Mouse (Mus musculus): Measurements from ENCODE around the gene Map2k2. TPM values are rescaled to one million over a fixed set of nuclear protein-coding genes. Genes with fewer than 3 reads are reported as not detected.

Gene Map2k2
- total and polyA plus RNA-seq, 2 experiments from 2014 or later = 204 to 309 TPM

GRCm38 (mm10) chr10:81151261-81151660 is 45.5 kb downstream of the Map2k2 start:
- H3K4me1 ChIP-seq (ENCODE audit: insufficient read depth, low read length) = no peaks in the 10 kb centered on the region
- no peak overlapping the region for H3K9ac ChIP-seq (replicated peaks; ENCODE audit: low read length)
- H3K27ac ChIP-seq = no peak overlapping the region
- no peak for TF ChIP-seq CTCF (IDR thresholded peaks at IDR 0.05; ENCODE audit: low read depth)
- WGBS = 72% methylated on average over 6 of the region's 6 CpGs
- H3K36me3 ChIP-seq (ENCODE audit: insufficient read depth, low read length) = peaks cover 66% of the 10 kb centered on the region
- ATAC-seq = no peak
- H3K9me3 ChIP-seq (ENCODE audit: low read length) = no peaks in the 10 kb centered on the region
- H3K4me2 ChIP-seq (ENCODE audit: low read depth, low read length) = no peak overlapping the region
- H3K4me3 ChIP-seq (ENCODE audit: low read length) = no peak overlapping the region
- DNase-seq (ENCODE audit: low spot score) = no peak
- no peaks in the 10 kb centered on the region for H3K27me3 ChIP-seq (ENCODE audit: insufficient read depth, low read length)

DNA sequence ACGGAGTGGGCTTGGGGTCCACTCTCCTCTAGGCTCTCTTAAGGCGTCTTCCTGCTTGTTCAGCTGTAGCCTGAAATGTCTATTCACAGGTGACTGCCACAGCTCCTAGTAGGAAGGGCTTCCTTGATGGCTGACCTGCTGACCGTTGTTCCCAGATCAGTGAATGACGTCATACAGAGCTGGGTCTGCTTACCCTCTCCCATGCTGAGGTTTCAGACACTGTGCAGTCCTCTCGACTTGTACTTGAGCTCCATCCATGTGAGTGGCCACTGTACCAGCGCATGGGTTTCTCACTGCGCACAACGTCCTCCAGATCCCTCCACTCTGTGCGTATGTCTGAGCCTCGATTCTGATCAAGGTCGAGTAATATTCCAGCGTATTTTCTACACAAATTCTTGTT is 46.9 kb downstream of the Map2k2 start:
- no peak overlapping the region for H3K9ac ChIP-seq (replicated peaks; ENCODE audit: low read length)
- ATAC-seq (no peak), DNase-seq (ENCODE audit: low spot score) (no peak)
- H3K36me3 ChIP-seq (ENCODE audit: insufficient read depth, low read length) = peaks cover 67% of the 10 kb centered on the region
- no peak overlapping the region for H3K27ac ChIP-seq
- H3K27me3 ChIP-seq (ENCODE audit: insufficient read depth, low read length) = no peaks in the 10 kb centered on the region
- H3K4me2 ChIP-seq (ENCODE audit: low read depth, low read length) = no peak overlapping the region
- H3K4me3 ChIP-seq (ENCODE audit: low read length) = no peak overlapping the region
- H3K4me1 ChIP-seq (ENCODE audit: insufficient read depth, low read length) = no peaks in the 10 kb centered on the region
- H3K9me3 ChIP-seq (ENCODE audit: low read length) = no peaks in the 10 kb centered on the region
- 77% methylated on average over 12 of the region's 12 CpGs for WGBS
- TF ChIP-seq CTCF (IDR thresholded peaks at IDR 0.05; ENCODE audit: low read depth) = no peak

GRCm38 (mm10) chr10:81154313-81154712 is 48.6 kb downstream of the Map2k2 start:
- H3K27ac ChIP-seq = no peak overlapping the region
- no peak for TF ChIP-seq CTCF (IDR thresholded peaks at IDR 0.05; ENCODE audit: low read depth)
- no peaks in the 10 kb centered on the region for H3K27me3 ChIP-seq (ENCODE audit: insufficient read depth, low read length)
- H3K4me1 ChIP-seq (ENCODE audit: insufficient read depth, low read length) = no peaks in the 10 kb centered on the region
- H3K9me3 ChIP-seq (ENCODE audit: low read length) = no peaks in the 10 kb centered on the region
- H3K9ac ChIP-seq (replicated peaks; ENCODE audit: low read length) = no peak overlapping the region
- no peak overlapping the region for H3K4me2 ChIP-seq (ENCODE audit: low read depth, low read length)
- peaks cover 61% of the 10 kb centered on the region for H3K36me3 ChIP-seq (ENCODE audit: insufficient read depth, low read length)
- H3K4me3 ChIP-seq (ENCODE audit: low read length) = no peak overlapping the region
- ATAC-seq (no peak), DNase-seq (ENCODE audit: low spot score) (no peak)
- 96% methylated on average over 12 of the region's 12 CpGs for WGBS

GRCm38 (mm10) chr10:81154736-81155135 is 49.0 kb downstream of the Map2k2 start:
- no peak for ATAC-seq
- DNase-seq (ENCODE audit: low spot score) = no peak
- Histone ChIP-seq H3K36me3 (ENCODE audit: insufficient read depth, low read length) (peaks cover 57% of the 10 kb centered on the region), H3K4me2 (ENCODE audit: low read depth, low read length) (no peak overlapping the region), H3K27me3 (ENCODE audit: insufficient read depth, low read length) (no peaks in the 10 kb centered on the region), H3K4me3 (ENCODE audit: low read length) (no peak overlapping the region), H3K9me3 (ENCODE audit: low read length) (no peaks in the 10 kb centered on the region), H3K4me1 (ENCODE audit: insufficient read depth, low read length) (no peaks in the 10 kb centered on the region), H3K9ac (replicated peaks; ENCODE audit: low read length) (no peak overlapping the region), H3K27ac (no peak overlapping the region)
- TF ChIP-seq CTCF (IDR thresholded peaks at IDR 0.05; ENCODE audit: low read depth) = no peak
- 77% methylated on average over 6 of the region's 6 CpGs for WGBS

- no peak overlapping the region for H3K9ac ChIP-seq (replicated peaks; ENCODE audit: low read length)
- no peak overlapping the region for H3K4me3 ChIP-seq (ENCODE audit: low read length)
- H3K9me3 ChIP-seq (ENCODE audit: low read length) = no peaks in the 10 kb centered on the region
- H3K4me2 ChIP-seq (ENCODE audit: low read depth, low read length) = no peak overlapping the region
- H3K27ac ChIP-seq = no peak overlapping the region
- peaks cover 45% of the 10 kb centered on the region for H3K36me3 ChIP-seq (ENCODE audit: insufficient read depth, low read length)
- H3K27me3 ChIP-seq (ENCODE audit: insufficient read depth, low read length) = no peaks in the 10 kb centered on the region
- no peak for ATAC-seq
- no peak for DNase-seq (ENCODE audit: low spot score)
- no peak for TF ChIP-seq CTCF (IDR thresholded peaks at IDR 0.05; ENCODE audit: low read depth)
- WGBS = 82% methylated on average over 8 of the region's 8 CpGs
- H3K4me1 ChIP-seq (ENCODE audit: insufficient read depth, low read length) = peaks cover 3% of the 10 kb centered on the region; the same call in 1 of the 2 replicates
Observed at GRCm38 (mm10) chr10:81161602-81162317, 56.0 kb downstream of the Map2k2 start.

DNA sequence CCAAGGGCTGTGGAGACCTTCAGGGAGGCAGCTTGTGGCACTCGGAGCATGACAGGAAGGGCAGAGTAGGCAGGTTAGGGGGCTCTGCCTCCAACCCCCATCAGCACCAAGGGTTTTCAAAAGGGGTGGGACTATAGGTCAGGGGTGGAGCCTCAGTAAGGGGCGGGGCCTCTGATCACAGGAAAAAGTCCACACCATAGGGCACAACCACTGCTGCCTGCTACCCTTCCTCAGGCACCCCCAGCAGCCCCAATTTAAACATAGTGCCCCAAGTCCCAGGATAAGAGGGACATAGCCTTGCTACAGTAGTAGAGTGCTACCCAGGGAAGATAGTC is 56.6 kb downstream of the Map2k2 start:
- Histone ChIP-seq H3K4me3 (ENCODE audit: low read length) (no peak overlapping the region), H3K9me3 (ENCODE audit: low read length) (no peaks in the 10 kb centered on the region), H3K36me3 (ENCODE audit: insufficient read depth, low read length) (peaks cover 40% of the 10 kb centered on the region), H3K4me2 (ENCODE audit: low read depth, low read length) (no peak overlapping the region), H3K27ac (no peak overlapping the region), H3K9ac (replicated peaks; ENCODE audit: low read length) (no peak overlapping the region), H3K27me3 (ENCODE audit: insufficient read depth, low read length) (no peaks in the 10 kb centered on the region), H3K4me1 (ENCODE audit: insufficient read depth, low read length) (peaks cover 5% of the 10 kb centered on the region; the same call in 1 of the 2 replicates)
- WGBS = 83% methylated on average over 2 of the region's 2 CpGs
- DNase-seq (ENCODE audit: low spot score) = no peak
- ATAC-seq = no peak
- TF ChIP-seq CTCF (IDR thresholded peaks at IDR 0.05; ENCODE audit: low read depth) = no peak

GRCm38 (mm10) chr10:81165118-81165517 is 59.4 kb downstream of the Map2k2 start:
- Histone ChIP-seq H3K36me3 (ENCODE audit: insufficient read depth, low read length) (peaks cover 26% of the 10 kb centered on the region), H3K4me3 (ENCODE audit: low read length) (no peak overlapping the region), H3K9me3 (ENCODE audit: low read length) (no peaks in the 10 kb centered on the region), H3K4me1 (ENCODE audit: insufficient read depth, low read length) (peaks cover 12% of the 10 kb centered on the region; the same call in 1 of the 2 replicates), H3K27me3 (ENCODE audit: insufficient read depth, low read length) (no peaks in the 10 kb centered on the region), H3K4me2 (ENCODE audit: low read depth, low read length) (no peak overlapping the region), H3K27ac (no peak overlapping the region), H3K9ac (replicated peaks; ENCODE audit: low read length) (no peak overlapping the region; the same call in 1 of the 2 replicates)
- WGBS = 69% methylated on average over 8 of the region's 8 CpGs
- ATAC-seq = no peak
- no peak for DNase-seq (ENCODE audit: low spot score)
- no peak for TF ChIP-seq CTCF (IDR thresholded peaks at IDR 0.05; ENCODE audit: low read depth)

Measured in hindbrain, postnatal 0 days (tissue).